Mouse (Mus musculus) ES-Bruce4 (cell line): Measurements from ENCODE around the gene Shisa2.

Source experiments
- CTCF ChIP-seq: IDR thresholded peaks from one replicate; pipeline ENCODE4 v1.8.1; 2011; ENCODE audit warnings: low read depth, low read length
- EP300 ChIP-seq: IDR thresholded peaks from 2 replicates; pipeline ENCODE4 v1.6.1; 2011; ENCODE audit warnings: low read depth, low read length; ENCODE audit not compliant: insufficient read depth
- POLR2A ChIP-seq: IDR thresholded peaks from one replicate; pipeline ENCODE4 v1.8.1; 2011; ENCODE audit warnings: low read length; ENCODE audit not compliant: insufficient read depth

DNA sequence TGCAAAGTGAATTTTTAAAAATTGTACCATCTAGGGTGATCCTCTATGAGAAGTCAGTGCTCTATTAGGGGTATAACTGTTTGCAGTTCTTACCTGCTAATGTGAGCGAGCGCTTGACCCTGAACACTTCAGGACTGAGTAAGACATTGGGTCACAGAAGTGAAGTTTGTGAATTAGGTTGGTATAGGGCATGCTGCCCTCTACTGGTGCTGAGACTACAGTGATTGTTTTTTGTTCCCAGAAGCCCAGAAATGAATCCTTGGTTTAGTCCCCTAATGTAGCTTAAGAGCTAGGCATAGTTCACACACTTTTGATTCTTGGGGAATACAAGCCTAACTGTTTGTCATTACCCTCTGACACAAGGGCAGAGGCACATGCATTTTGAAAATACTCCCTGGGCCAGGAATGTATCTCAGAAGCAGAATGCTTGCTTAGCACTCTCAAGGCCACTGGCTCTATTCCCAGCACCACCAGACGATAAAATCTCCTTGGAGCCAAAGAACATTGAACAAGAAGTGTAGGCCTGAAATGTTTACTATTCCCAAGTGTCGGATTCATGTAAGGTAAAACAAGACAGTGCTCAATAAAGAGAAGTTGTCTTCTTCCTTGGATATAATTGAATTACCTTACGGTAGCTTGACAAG is 21.0 kb upstream of the Shisa2 start:
- TF ChIP-seq POLR2A: no peak
- TF ChIP-seq CTCF: no peak
- TF ChIP-seq EP300: no peak
